In the genomic region with DNA sequence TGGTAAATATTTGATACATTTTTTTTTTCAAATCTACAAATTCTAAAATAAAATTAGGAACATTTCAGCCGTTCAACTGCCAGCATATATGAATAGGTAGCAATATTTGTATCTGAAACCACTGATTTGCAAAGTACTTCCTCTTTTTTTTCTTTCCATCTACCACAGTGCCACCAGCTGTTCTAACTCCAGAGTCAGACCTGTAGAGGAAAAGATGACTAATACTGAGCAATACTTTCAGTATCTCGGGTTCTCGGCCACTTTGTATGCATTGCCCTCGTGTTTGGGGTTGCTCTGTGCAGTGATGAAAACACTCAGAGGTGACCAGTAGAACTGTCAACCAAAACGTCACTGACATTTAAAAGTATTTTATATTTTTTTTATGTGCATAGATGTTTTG, we compare ENCODE assay signal across 14 mouse cellular contexts. TPM values are rescaled to one million over a fixed set of nuclear protein-coding genes. Genes with fewer than 3 reads are reported as not detected.
A peak's percentile ranks its signal among the peaks of the same experiment; 100 is the strongest.
DNase-seq lines count a peak whose midpoint lies in the region; ATAC-seq and TF ChIP-seq lines count a peak whose summit lies in the region.
"Had no signal": no experiment of that assay in that cellular context is flagged by ENCODE, and none has a peak within 500 bp of the region (broad histone marks: within the 10 kb centered on the region; RNA-seq: fewer than 3 reads in every experiment).

No protein-coding gene starts in this region.

- H3K79me3 ChIP-seq in C2C12 (ENCODE audit: low read depth) = peaks cover 3% of the 10 kb centered on the region

- H3K79me2 ChIP-seq in C2C12 (ENCODE audit: control insufficient read depth, insufficient read depth) = peaks cover 20% of the 10 kb centered on the region

- H3K36me3 ChIP-seq in C2C12 (ENCODE audit: control insufficient read depth, insufficient read depth) = peaks cover 63% of the 10 kb centered on the region

- peak overlapping the region; percentile 94; the same call in 1 of the 2 replicates for H3K4me3 ChIP-seq in layer of hippocampus, adult 2 months
- H3K4me3 ChIP-seq in C2C12 (ENCODE audit: insufficient read depth, poor library complexity, severe bottlenecking) = no peak overlapping the region
- H3K4me3 ChIP-seq: embryonic facial prominence, embryonic 12.5 days; heart, embryonic 10.5 days had no signal

- DNase-seq in layer of hippocampus, adult 2 months (ENCODE audit: low spot score in 2 of 2) = no peak
- no peak for DNase-seq in layer of hippocampus, postnatal 10 days (ENCODE audit: low spot score in 2 of 2)
- peak; percentile 74 for DNase-seq in NIH3T3 (ENCODE audit: low read depth)
- no peak for DNase-seq in spleen, postnatal 14 days (ENCODE audit: low spot score in 2 of 2)
- no peak for DNase-seq in right cerebral cortex, postnatal 10 days (ENCODE audit: low spot score in 2 of 2)
- DNase-seq in adrenal gland, postnatal 14 days = no peak
- DNase-seq: kidney, adult 11 months; liver, embryonic 13.5 days had no signal

- TF ChIP-seq CTCF in layer of hippocampus, adult 2 months (conservative IDR thresholded peaks at IDR 0.05) = no peak
- TF ChIP-seq CTCF in C2C12 (IDR thresholded peaks at IDR 0.05; ENCODE audit: control insufficient read depth, insufficient read depth, insufficient read length) = no peak

- H3ac ChIP-seq in C2C12 (ENCODE audit: control insufficient read depth, insufficient read length, low read depth) = no peak overlapping the region

- peak; percentile 67 for ATAC-seq in monocyte, adult 5-6 weeks (replicated peaks; ENCODE audit: insufficient number of reproducible peaks, low FRiP score, low TSS enrichment, poor library complexity, severe bottlenecking)
- ATAC-seq: midbrain, embryonic 15.5 days had no signal

- H3K27ac ChIP-seq in layer of hippocampus, adult 2 months = no peak overlapping the region
- H3K27ac ChIP-seq: embryonic facial prominence, embryonic 12.5 days; heart, embryonic 10.5 days; left cerebral cortex, adult 2 months; liver, embryonic 13.5 days; midbrain, embryonic 15.5 days had no signal

- H3K27me3 ChIP-seq in C2C12 (ENCODE audit: control insufficient read depth, insufficient read depth, insufficient read length) = no peaks in the 10 kb centered on the region
- H3K27me3 ChIP-seq: embryonic facial prominence, embryonic 12.5 days; liver, embryonic 13.5 days; midbrain, embryonic 15.5 days had no signal

TF ChIP-seq in C2C12, 6 proteins besides CTCF, POLR2A, EP300 and RAD21:
- TF ChIP-seq MAX (IDR thresholded peaks at IDR 0.05) (peak; percentile 78), MYOD1 (IDR thresholded peaks at IDR 0.05; ENCODE audit: control insufficient read depth, insufficient read length, low read depth) (peak; percentile 53), CEBPB (IDR thresholded peaks at IDR 0.05; ENCODE audit: low read depth) (no peak), USF1 (IDR thresholded peaks at IDR 0.05; ENCODE audit: low read depth) (no peak)

RNA-seq across cellular contexts. Expression of gene Hmces, which starts 2.2 kb away (rescaled TPM):
- 10 to 100 TPM; 23.0 to 27.3 TPM for total RNA-seq in layer of hippocampus, adult 2 months (2021)
- 10 to 100 TPM; 27.1 to 28.3 TPM for total RNA-seq in layer of hippocampus, postnatal 10 days (2021)
- polyA plus RNA-seq in C2C12 (2012; fragmentation: generic; extraction: Trizol) = 43.5 TPM
- 13.7 to 53.1 TPM (median 36.9 TPM) in 3 replicates for total RNA-seq in monocyte, adult 5-6 weeks (2017)
- total RNA-seq in adrenal gland, postnatal 14 days (2021) = 23.3 and 24.8 TPM in 2 replicates

RNA-seq across cellular contexts. Expression of gene Copg1, which starts 28.3 kb away (rescaled TPM):
- total RNA-seq in layer of hippocampus, adult 2 months (2021) = 100 to 1,000 TPM; 258 to 266 TPM
- 100 to 1,000 TPM; 185 to 187 TPM for total RNA-seq in layer of hippocampus, postnatal 10 days (2021)
- 115 TPM for polyA plus RNA-seq in C2C12 (2012; fragmentation: generic; extraction: Trizol)
- 71.4 to 93.1 TPM (median 76.4 TPM) in 3 replicates for total RNA-seq in monocyte, adult 5-6 weeks (2017)
- total RNA-seq in adrenal gland, postnatal 14 days (2021) = 93.2 and 98.2 TPM in 2 replicates
